Mouse (Mus musculus): ENCODE results near the gene Tmem63a.

- TF ChIP-seq CTCF (IDR thresholded peaks at IDR 0.05; ENCODE audit: extremely low read depth, insufficient read depth, insufficient read length, insufficient replicate concordance) (no peak), POLR2A (IDR thresholded peaks at IDR 0.05; ENCODE audit: low read depth, low read length) (no peak)
These were observed 79.3 kb downstream of the Tmem63a start for GRCm38 (mm10) chr1:181021488-181021865.
